Mouse (Mus musculus) thymus, postnatal 10 days (tissue): ENCODE measurements around the gene Whrn.
A peak's percentile ranks its signal among the peaks of the same experiment; 100 is the strongest.

Source experiments
- DNase-seq, 2 experiments: peaks; one replicate each; pipeline ENCODE4 v3.0.0; 2021; ENCODE audit warnings: low spot score in 2 of 2

Whrn gene

GRCm38 (mm10) chr4:63384262-63384661 lies 111.5 kb downstream of the Whrn start:
- no peak for DNase-seq

- DNase-seq, result no peak
These were observed 112.3 kb downstream of the Whrn start for GRCm38 (mm10) chr4:63383474-63383873.

GRCm38 (mm10) chr4:63382676-63383369 lies 113.0 kb downstream of the Whrn start:
- no peak for DNase-seq

- no peak for DNase-seq
These were observed 118.3 kb downstream of the Whrn start for GRCm38 (mm10) chr4:63377483-63377882.

GRCm38 (mm10) chr4:63375367-63375766 lies 120.4 kb downstream of the Whrn start:
- no peak for DNase-seq

GRCm38 (mm10) chr4:63374331-63374730 lies 121.5 kb downstream of the Whrn start:
- no peak for DNase-seq

- no peak for DNase-seq
These were observed 122.4 kb downstream of the Whrn start for GRCm38 (mm10) chr4:63373404-63373803.

- DNase-seq, result peak; percentile 49 to 72
These were observed 123.9 kb downstream of the Whrn start for GRCm38 (mm10) chr4:63371890-63372289.

- DNase-seq, result no peak
These were observed 124.9 kb downstream of the Whrn start for GRCm38 (mm10) chr4:63370897-63371296.

- DNase-seq, result peak; percentile 70 to 87
These were observed 127.2 kb downstream of the Whrn start for GRCm38 (mm10) chr4:63368577-63368976.
